Mouse (Mus musculus) myocyte (in vitro differentiated cells): ENCODE measurements around the gene Telo2.

Experiments
- CEBPB ChIP-seq: IDR thresholded peaks from 2 replicates; pipeline ENCODE4 v1.6.1; 2011; ENCODE audit warnings: mild to moderate bottlenecking, moderate library complexity; ENCODE audit not compliant: poor library complexity, insufficient read depth, severe bottlenecking
- E2F4 ChIP-seq: IDR thresholded peaks from one replicate; pipeline ENCODE4 v1.6.1; 2011; ENCODE audit warnings: mild to moderate bottlenecking, control low read depth, moderate library complexity; ENCODE audit not compliant: insufficient read depth
- MAX ChIP-seq: IDR thresholded peaks from one replicate; pipeline ENCODE4 v1.6.1; 2011; ENCODE audit warnings: low read depth, mild to moderate bottlenecking, control low read depth
- MYOD1 ChIP-seq, 3 experiments: IDR thresholded peaks; one replicate each; pipeline ENCODE4 v1.6.1; 2011; ENCODE audit warnings: control low read depth in 2 of 3, low read depth in 2 of 3, mild to moderate bottlenecking in 2 of 3, moderate library complexity in 1 of 3; ENCODE audit not compliant: insufficient read length in 2 of 3, control insufficient read depth in 1 of 3
- POLR2A ChIP-seq: IDR thresholded peaks from one replicate; pipeline ENCODE4 v1.6.1; 2011; ENCODE audit warnings: low read depth, mild to moderate bottlenecking, control low read depth, moderate library complexity; ENCODE audit not compliant: insufficient read length
- TCF12 ChIP-seq: IDR thresholded peaks from one replicate; pipeline ENCODE4 v1.6.1; 2011; ENCODE audit warnings: mild to moderate bottlenecking, control low read depth; ENCODE audit not compliant: poor library complexity, insufficient read depth, severe bottlenecking
- USF1 ChIP-seq: IDR thresholded peaks from one replicate; pipeline ENCODE4 v1.6.1; 2011; ENCODE audit warnings: low read depth, mild to moderate bottlenecking, control low read depth, moderate library complexity

DNA sequence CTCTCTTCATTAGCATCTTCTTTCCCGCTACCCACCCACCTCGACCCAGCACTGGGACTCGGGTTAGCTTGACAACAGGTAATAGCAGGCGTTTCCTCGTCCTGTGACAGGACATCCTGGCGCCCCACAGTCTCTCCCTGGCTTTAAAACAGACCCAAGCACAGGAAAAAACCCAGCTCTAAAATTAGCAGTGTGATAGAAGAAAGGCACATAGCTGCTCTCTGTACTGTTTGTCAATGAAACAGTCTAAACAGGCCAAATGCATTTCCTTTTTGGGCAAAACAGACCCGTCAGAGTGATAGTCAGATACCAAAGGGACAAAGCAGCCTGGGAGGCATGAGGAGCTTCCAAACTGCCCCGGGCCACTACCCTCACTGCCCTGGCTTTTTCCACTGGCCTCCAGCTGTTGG is 48.3 kb downstream of the Telo2 start:
- TF ChIP-seq CEBPB (no peak), E2F4 (no peak), TCF12 (no peak), POLR2A (no peak), MYOD1 (IDR thresholded peaks at IDR 0.05; ENCODE audit: control insufficient read depth in 1 of 3, insufficient read length in 2 of 3, low read depth in 2 of 3) (no peak), USF1 (no peak), MAX (no peak)
